Mouse (Mus musculus) stomach, postnatal 0 days (tissue): ENCODE results near the gene Zer1. TPM values are rescaled to one million over a fixed set of nuclear protein-coding genes. Genes with fewer than 3 reads are reported as not detected.
A peak's percentile ranks its signal among the peaks of the same experiment; 100 is the strongest.

ENCODE experiments used
- ATAC-seq: fragments of 200-750 bp; cut with Nextera tagmentation; 2 replicates; pipeline ENCODE4 v1.8.0; 2017; ENCODE audit not compliant: low FRiP score, low TSS enrichment
- DNase-seq: peaks from one replicate; pipeline ENCODE4 v3.0.0-alpha.2; 2016; ENCODE audit warnings: low spot score
- H3K27ac ChIP-seq: fragments of 300-500 bp; sonication (generic); replicated peaks from 2 replicates; pipeline ENCODE4 v1.5.1; 2014; ENCODE audit warnings: mild to moderate bottlenecking, control low read depth
- H3K27me3 ChIP-seq: fragments of 300-500 bp; sonication (generic); 2 replicates; pipeline ENCODE4 v1.6.1; 2014; ENCODE audit warnings: low read length; ENCODE audit not compliant: control insufficient read depth, insufficient read depth
- H3K36me3 ChIP-seq: fragments of 300-500 bp; sonication (generic); 2 replicates; pipeline ENCODE4 v1.6.1; 2014; ENCODE audit warnings: low read length, mixed read lengths; ENCODE audit not compliant: control insufficient read depth, insufficient read depth
- H3K4me1 ChIP-seq: fragments of 300-500 bp; sonication (generic); replicated peaks from 2 replicates; pipeline ENCODE4 v1.6.1; 2014; ENCODE audit warnings: antibody characterized with exemption; ENCODE audit not compliant: control insufficient read depth, insufficient read depth
- H3K4me2 ChIP-seq: fragments of 300-500 bp; sonication (generic); replicated peaks from 2 replicates; pipeline ENCODE4 v1.6.1; 2014; ENCODE audit warnings: low read depth, mild to moderate bottlenecking, control low read depth, moderate library complexity
- H3K4me3 ChIP-seq: fragments of 300-500 bp; sonication (generic); 2 replicates; pipeline ENCODE4 v1.5.1; 2014; ENCODE audit warnings: low read depth, low read length, control low read depth
- H3K9ac ChIP-seq: fragments of 300-500 bp; sonication (generic); 2 replicates; pipeline ENCODE4 v1.6.1; 2014; ENCODE audit warnings: mild to moderate bottlenecking, low read length, control low read depth, mixed read lengths
- H3K9me3 ChIP-seq: fragments of 300-500 bp; sonication (generic); 2 replicates; pipeline ENCODE4 v1.6.1; 2016; ENCODE audit warnings: low read length; ENCODE audit not compliant: control insufficient read depth
- CTCF ChIP-seq: IDR thresholded peaks from 2 replicates; pipeline ENCODE4 v1.5.1; 2016; ENCODE audit warnings: antibody characterized with exemption, low read depth, mild to moderate bottlenecking, moderate library complexity
- EP300 ChIP-seq: optimal IDR thresholded peaks from 2 replicates; pipeline ENCODE3; 2016; ENCODE audit warnings: antibody characterized with exemption
- WGBS: fragments of 180-500 bp; shearing (Covaris S2); extraction: QIAGEN DNeasy Blood & Tissue Kit; methylation state at CpG from one replicate; pipeline ENCODE4 v1.1.7; 2014; 5-methylcytosine and 5-hydroxymethylcytosine counted together
- polyA plus RNA-seq: library from polyadenylated mRNA; unstranded; fragments of >200 nt; fragmentation: Nextera tagmentation; extraction: Ambion mirVana; gene quantifications from 2 replicates; pipeline ENCODE4 v1.2.1, GENCODE M21; 2015

The Zer1 gene
- polyA plus RNA-seq, 1 experiment from 2014 or later: 3.1 TPM

DNA sequence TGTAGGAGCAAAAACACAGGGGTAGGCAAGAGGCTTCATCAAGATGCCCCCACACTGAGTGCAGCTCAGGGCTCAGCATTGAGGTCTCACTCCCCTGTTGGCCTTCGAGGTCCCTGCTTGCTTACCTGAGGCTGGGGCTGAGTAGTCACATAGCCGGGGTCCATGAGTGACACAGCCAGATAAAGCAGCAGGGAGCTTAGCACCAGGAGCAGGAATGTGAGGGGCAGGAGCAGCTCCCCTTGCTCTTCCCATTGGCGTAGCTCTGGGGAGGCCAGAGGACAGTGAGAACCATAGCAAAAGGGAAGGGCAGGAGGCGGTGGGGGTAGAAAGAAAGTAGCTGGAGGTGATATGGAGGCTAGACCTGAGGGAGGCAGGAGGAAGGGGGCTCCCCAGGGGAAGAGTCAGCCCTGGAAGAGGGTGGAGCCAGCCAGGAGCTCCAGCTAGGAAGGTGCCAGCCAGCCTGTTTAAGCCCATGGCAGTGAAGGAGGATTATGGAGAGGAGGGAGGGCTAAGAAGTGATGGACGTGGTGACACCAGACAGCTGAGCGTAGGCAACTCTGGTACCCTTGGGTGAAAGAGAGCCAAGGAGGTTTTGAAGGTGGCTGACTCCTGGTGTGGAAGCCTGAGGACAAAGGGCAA is 32.0 kb downstream of the Zer1 start:
- no peak overlapping the region for H3K27ac ChIP-seq

DNA sequence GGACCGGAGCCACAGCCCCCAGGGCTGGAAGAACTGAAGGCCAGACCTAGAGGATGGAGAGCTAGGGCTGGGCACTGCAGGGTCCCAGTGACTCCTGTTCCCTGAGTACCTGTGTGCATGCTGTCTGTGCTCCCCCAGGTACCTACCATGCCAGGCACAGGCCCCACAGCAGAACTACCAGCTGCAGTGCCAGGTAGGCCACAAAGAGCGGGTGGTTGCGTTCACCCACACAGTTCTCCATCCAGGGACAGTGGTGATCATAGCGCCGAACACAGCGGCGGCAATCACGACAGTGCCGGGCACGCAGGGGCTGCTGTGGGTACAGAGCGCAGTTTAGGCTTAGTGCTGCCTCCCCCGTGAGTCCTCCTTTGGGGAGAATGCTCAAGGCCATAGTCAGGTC is 32.9 kb downstream of the Zer1 start:
- ATAC-seq: no peak

More for the DNA sequence above, 32.0 kb downstream of the Zer1 start:
- no peaks in the 10 kb centered on the region for H3K9me3 ChIP-seq
- H3K27me3 ChIP-seq: no peaks in the 10 kb centered on the region
- TF ChIP-seq EP300: no peak
- TF ChIP-seq CTCF: no peak
- no peak overlapping the region; the same call in 1 of the 2 replicates for H3K9ac ChIP-seq
- no peak for DNase-seq
- H3K4me3 ChIP-seq: peak overlapping the region; percentile 53
- no peaks in the 10 kb centered on the region for H3K4me1 ChIP-seq
- peak overlapping the region; percentile 81 for H3K4me2 ChIP-seq
- H3K36me3 ChIP-seq: peaks cover 2% of the 10 kb centered on the region; the same call in 1 of the 2 replicates
- 46% methylated on average over 6 of the region's 6 CpGs for WGBS
- ATAC-seq: no peak

DNA sequence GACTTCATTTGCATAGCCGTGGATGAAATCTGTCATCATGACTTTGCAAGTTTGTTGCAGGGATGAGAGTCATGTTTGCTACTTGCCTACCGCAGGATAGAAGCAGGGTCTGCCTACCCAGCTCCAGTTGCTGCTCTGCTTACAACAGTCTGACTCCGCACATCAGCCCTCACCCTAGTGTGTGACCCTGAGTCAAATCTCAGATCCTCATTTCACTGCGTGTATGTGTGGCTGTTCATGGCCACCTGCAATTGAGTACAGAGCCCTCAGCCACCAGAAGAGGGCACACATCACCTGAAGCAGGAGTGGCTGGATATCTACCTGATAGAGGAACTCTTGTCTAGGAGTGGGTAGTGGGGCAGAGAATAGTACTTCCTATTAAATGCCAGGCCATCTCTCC is 37.1 kb downstream of the Zer1 start:
- ATAC-seq: no peak
- TF ChIP-seq EP300 (no peak), CTCF (peak; percentile 22; the same call in 1 of the 2 replicates)
- 91% methylated on average over 4 of the region's 4 CpGs for WGBS

More for the DNA sequence above, 32.9 kb downstream of the Zer1 start:
- Histone ChIP-seq H3K4me1 (no peaks in the 10 kb centered on the region), H3K27ac (no peak overlapping the region), H3K9me3 (no peaks in the 10 kb centered on the region), H3K4me2 (no peak overlapping the region), H3K27me3 (no peaks in the 10 kb centered on the region), H3K4me3 (no peak overlapping the region), H3K9ac (no peak overlapping the region), H3K36me3 (no peaks in the 10 kb centered on the region; the same call in 1 of the 2 replicates)
- no peak for DNase-seq
- no peak for TF ChIP-seq EP300
- WGBS: 95% methylated on average over 12 of the region's 12 CpGs

DNA sequence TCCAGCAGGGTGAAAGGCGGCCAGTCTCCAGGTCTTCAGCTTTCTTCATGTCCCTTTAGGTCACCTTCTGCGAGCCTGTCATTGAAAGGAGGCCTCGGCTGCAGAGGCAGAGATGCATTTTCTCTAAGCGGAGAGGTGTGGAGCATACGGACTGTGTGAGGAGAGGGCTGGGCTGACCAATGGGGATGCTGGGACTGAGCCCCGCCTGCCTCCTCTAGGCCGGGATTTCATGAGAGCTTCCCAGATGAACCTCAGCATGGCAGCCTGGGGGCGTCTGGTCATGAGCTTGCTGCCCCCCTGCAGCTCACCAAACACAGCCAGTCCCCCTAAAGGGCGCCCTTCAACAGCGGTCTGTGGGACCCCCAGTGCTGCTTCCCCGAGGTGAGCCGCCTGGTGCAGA is 39.8 kb downstream of the Zer1 start:
- Histone ChIP-seq H3K4me2 (peak overlapping the region; percentile 37), H3K9me3 (no peaks in the 10 kb centered on the region), H3K4me1 (no peaks in the 10 kb centered on the region), H3K4me3 (0 out of 2 replicates have a peak overlapping the region, but pooled peaks have one; percentile 2), H3K9ac (peak overlapping the region; percentile 41; the same call in 1 of the 2 replicates), H3K36me3 (no peaks in the 10 kb centered on the region), H3K27ac (no peak overlapping the region), H3K27me3 (no peaks in the 10 kb centered on the region)
- ATAC-seq: no peak; the same call in 1 of the 2 replicates
- TF ChIP-seq EP300 (no peak), CTCF (no peak)
- no peak for DNase-seq
- 21% methylated on average over 12 of the region's 12 CpGs for WGBS

More for the DNA sequence above, 37.1 kb downstream of the Zer1 start:
- Histone ChIP-seq H3K4me1 (no peaks in the 10 kb centered on the region), H3K9me3 (no peaks in the 10 kb centered on the region), H3K4me2 (no peak overlapping the region), H3K27ac (no peak overlapping the region), H3K27me3 (no peaks in the 10 kb centered on the region), H3K9ac (no peak overlapping the region), H3K36me3 (no peaks in the 10 kb centered on the region; the same call in 1 of the 2 replicates), H3K4me3 (no peak overlapping the region)
- no peak for DNase-seq

DNA sequence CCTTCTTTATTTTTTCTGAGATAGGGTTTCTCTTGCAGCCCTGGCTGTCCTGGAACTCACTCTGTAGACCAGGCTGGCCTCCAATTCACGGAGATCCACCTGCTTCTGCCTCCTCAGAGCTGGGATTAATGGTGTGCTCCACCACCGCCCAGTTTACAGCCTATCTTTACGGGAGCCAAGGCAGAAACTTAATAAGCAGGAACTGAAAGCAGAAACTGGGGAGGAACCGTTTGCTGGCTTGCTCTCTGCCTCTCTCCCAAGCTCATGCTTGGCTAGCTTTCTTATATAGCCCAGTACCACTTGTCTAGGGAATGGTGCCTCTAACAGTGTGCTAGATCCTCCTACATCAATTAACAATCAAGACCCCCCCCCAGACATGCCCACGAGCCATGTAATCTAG is 40.3 kb downstream of the Zer1 start:
- Histone ChIP-seq H3K27me3 (no peaks in the 10 kb centered on the region), H3K4me2 (no peak overlapping the region; the same call in 1 of the 2 replicates)

DNA sequence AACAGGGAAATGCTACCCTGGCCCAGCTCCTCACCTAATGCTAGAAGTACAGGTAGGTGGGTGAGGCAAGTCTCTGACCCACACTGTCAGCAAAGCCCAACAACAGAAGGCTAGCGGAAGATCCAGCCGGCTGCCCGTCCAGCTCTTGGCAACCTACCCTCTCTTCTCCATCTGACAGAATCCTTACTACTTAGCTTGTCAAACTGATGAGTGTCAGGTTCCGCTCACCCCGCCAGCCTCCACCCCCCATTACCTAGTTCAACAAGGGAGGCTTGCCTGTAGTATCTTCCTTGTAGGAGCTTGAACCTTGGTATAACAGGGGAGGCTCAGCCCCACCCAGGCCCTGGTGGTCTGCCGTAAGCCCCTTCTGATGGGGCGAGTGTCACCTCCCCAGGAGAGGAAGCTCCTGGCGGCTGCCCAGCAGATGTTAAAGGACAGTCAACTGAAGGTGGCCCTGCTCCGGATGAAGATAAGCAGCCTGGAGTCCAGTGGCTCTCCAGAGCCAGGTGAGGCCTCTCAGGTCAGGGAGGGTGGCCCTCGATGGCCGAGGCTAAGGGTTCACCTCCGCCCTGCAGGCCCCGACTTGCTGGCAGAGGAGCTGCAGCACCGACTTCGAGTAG is 44.1 kb downstream of the Zer1 start:
- Histone ChIP-seq H3K9ac (no peak overlapping the region), H3K36me3 (no peaks in the 10 kb centered on the region), H3K9me3 (no peaks in the 10 kb centered on the region), H3K4me3 (no peak overlapping the region), H3K27me3 (no peaks in the 10 kb centered on the region), H3K4me1 (peaks cover 4% of the 10 kb centered on the region; the same call in 1 of the 2 replicates), H3K27ac (no peak overlapping the region), H3K4me2 (no peak overlapping the region)
- TF ChIP-seq EP300: no peak
- TF ChIP-seq CTCF: no peak
- whole genome bisulfite sequencing: 82% methylated on average over 15 of the region's 15 CpGs
- ATAC-seq: no peak
- no peak for DNase-seq

More for the DNA sequence above, 40.3 kb downstream of the Zer1 start:
- H3K9ac ChIP-seq: no peak overlapping the region
- TF ChIP-seq CTCF (no peak), EP300 (no peak)
- ATAC-seq: no peak
- H3K36me3 ChIP-seq: no peaks in the 10 kb centered on the region
- H3K4me3 ChIP-seq: no peak overlapping the region
- WGBS: 53% methylated on average over 5 of the region's 5 CpGs
- no peaks in the 10 kb centered on the region for H3K9me3 ChIP-seq
- no peaks in the 10 kb centered on the region for H3K4me1 ChIP-seq
- no peak for DNase-seq
- no peak overlapping the region for H3K27ac ChIP-seq
